Mouse (Mus musculus) cerebellum, adult 11-12 months (tissue): ENCODE data around the gene Bhmt.

ENCODE experiments used
- DNase-seq: peaks from one replicate; pipeline ENCODE4 v3.0.0; 2022

Gene Bhmt

DNA sequence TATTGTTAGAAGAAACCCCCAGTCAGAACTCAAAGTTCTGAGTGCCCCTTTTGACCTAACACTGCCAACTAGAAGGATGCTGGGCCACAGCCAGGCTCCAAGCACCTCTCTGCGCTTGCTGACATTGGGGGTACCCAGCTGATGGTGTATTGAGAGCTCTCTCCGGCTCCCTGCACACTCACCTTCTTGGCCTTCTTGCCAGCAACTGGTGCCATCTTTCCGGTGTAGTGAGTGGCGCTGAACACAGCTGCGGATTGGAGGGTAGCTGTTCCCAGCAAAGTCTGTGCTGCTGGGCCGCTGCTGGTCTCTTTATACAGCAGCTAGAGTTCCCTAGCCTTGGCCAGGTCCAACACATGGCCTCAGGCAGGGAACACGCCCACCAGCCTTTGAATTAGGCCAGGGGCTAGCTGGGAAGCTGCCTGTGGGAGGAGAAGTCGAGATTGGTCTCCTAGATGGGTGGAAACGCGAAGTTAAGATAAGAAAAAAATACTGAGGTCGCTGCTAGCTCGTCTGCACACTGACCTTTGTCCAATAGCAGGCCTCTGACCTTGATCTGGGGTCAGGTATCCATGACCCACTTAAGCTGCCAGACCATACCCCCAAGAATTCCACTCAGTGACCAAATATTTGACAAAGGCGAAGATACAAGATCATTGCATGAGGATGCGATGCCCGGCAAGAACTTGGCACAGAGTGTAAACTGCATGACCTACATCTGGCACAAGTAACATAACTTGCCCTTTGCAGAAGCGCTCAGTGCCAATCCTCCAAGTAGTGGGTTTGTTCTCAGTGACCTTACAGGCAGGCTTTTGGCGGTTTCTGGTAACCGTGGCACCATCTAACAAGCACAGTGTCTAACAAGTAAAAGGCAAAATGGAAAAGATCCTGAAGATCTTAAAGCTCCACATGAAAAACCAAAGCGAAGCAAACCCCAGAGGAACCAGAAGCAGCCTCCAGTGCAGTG lies at the start of gene Bhmt:
TSS of gene Bhmt (minus strand) at position 680 of the 964 bp plus-strand sequence.
- no peak for DNase-seq

DNA sequence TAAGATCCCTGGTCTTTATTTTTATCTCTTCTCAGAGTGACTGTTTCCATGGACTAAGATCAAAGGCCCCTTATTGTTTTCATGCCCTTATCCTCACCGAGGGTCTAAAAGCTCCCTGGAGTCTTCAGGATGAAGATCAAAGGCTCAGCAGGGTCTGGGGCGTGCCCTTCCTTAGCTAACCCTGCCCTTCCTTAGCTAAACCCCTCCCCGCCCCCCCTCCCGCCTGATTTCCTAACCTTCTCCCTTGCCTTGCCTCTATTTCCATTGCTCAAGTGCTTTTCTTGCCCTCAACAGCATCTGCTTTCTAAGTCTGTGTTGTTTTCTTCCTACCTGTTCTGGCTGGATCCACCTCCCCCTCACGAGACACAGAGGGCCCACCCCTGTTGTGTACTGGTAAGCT lies 49.6 kb upstream of the Bhmt start:
- no peak for DNase-seq

DNA sequence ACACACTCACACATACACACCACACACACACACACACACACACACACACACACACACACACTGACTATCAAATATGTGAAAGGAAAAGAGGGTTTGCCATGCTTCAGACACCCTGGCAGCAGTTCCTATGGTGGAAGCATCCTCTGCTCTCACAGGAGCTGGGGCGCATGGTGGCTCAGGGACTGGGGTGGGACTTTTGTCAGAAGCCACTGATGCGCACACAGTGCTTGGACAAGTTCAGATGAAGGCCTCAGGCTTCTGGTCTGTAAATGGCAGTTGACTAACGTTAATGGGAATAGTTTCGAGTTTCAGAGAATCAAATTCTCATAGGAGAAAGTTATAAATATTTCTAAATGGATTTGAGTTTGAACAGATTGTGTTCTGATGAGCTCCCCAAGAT lies 47.5 kb upstream of the Bhmt start:
- DNase-seq, result no peak

DNA sequence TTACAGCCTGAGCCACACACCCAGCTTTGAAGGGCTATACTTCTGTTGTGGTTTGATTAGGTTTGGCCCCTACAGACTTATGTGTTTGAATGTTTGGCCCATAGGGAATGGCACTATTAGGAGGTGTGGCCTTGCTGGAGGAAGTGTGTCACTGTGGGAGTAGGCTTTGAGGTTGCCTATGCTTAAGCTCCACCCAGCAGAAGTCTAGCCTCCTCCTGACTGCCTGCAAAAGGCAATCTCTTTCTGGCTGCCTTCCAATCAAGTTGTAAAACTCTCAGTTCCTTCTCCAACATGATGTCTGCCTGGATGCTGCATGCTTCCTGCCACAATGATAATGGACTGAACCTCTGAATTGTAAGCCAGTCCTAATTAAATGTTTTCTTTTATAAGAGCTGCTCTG lies 45.6 kb upstream of the Bhmt start:
- no peak for DNase-seq

DNA sequence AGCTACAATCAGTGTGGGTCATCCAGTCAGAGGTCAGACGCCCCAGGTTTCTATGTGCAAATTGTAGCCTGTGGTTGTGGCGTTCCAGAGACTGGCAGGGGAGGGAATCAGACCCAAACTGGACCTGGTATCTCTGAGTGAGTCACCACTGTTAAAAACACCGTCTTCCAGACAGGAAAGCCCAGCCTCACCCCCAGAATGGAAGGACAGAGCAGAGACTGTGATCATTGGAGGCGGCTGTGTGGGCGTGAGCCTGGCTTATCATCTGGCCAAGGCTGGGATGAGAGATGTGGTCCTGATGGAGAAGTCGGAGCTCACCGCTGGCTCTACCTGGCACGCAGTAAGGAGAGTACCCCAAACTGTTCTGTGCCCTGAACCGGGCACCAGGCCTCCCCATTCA lies 39.1 kb upstream of the Bhmt start:
- no peak for DNase-seq

DNA sequence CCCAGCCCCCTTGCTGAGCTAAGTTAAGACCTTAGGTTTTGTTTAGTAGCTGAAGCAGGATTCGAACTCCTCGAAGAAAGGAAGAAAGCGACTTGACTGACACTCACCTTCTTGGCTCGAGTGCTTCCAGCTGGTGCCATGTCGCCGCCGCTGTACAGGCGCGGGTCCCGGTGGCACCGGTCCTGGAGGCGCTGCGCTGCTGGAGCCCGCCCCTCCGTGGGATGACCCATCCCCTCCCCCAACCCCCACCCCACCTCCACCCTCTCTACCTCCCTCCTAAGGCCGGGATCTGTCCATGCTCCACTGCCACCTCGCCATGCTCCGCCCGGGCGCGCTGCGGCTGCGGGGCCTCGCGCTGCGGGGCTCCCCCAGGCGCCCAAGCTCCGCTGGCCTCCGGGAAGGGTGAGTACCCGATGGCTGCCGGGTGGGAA lies 36.4 kb upstream of the Bhmt start, which contains the start of the genes Bhmt2 and Dmgdh:
TSS of gene Bhmt2 (minus strand) at position 172 of the 431 bp plus-strand sequence.
TSS of gene Dmgdh (plus strand) at position 303 of the 431 bp plus-strand sequence.
- no peak for DNase-seq

DNA sequence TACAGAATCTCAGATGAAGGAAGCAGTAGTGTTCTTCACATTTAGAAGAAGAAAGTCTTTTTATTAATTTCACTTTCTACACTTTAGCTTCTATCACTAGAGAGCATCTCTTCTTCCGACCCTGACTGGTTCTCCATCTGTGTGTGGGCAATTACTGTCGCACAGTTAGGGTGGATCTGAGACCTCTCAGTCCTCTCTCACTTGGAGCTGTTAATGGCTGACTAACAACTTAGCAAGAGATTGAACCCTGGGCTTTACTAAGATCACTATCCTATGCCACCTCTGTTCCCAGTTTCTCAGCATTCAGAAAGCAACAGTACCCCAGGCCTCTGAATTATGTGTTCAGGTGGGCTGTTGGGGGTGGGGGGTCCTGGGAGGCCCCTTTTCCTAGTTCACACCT lies 35.5 kb upstream of the Bhmt start:
- DNase-seq, result no peak

DNA sequence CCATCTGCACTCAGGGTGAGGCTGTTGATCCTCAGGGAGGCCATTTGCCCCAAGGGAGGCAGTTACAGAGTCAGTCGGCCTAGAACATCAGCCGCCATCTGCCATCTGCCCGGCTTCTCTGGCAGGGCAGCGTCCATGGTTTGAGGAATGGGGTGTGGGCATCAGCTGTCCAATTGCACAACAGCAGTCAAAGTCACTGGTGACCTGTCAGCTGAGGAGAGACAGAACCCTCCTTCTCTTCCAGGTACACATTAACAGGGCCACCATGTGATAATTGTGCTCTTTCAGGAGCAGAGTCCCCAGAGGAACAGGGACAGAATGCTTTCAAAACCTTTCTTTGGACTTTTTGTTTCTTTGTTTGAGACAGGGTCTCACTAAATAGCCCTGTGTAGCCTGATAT lies 34.6 kb upstream of the Bhmt start:
- no peak for DNase-seq

DNA sequence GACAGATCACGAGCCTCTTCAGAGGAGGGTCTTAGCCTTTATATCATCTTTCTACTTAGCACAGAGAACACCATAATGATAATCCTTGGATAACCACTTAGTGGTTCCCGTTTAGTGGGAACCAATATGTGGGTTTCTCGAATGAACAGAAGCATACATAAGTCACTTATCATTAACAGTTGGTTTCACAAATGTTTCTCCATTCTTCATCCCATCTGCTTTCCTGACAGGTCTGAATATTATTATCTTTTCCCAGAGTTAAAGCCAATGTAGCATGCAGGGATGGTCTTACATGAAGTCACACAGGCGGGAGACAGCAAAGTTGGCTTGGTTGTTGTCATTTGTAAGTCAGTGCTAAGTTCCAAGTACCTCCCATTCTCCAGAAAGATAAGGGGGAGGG lies 29.8 kb upstream of the Bhmt start:
- no peak for DNase-seq

DNA sequence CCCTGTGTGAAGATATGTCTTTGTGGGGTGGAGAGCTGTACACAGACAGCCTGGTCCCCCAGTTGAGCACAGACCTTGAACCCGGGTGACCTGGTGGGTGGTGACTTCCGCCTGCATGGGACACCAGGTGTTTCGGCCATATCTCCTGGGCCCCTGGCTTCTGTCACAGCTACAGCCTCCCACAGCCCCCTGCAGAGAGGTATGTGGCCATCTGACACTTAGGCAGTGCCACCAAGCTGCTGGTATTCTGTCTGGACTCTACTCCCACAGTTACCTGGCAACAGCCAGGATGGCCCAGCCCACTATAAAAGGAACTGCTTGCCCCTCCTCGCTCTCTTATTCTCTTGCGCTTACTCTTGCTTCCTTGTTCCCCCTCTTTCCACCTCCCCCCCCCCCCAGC lies 20.2 kb upstream of the Bhmt start:
- DNase-seq, result peak; percentile 45

DNA sequence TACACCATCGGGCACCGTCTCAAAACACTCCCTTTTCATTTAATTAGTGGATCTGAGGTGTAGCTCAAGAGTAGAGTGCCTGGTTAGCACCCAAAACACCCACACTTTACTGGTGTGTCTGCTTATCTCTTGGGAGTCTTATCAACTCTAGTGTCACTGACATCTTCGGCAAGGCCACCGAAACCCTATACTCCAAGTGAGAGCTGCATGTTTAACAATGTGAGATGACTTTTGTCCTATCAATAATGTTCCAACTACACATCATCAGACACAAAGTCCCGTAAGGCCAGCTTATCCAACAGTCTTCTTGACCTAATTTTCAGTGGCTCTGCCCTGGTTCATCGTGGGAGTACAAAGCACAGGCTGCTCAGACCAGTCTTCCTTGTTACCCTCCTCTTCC lies 15.6 kb upstream of the Bhmt start:
- no peak for DNase-seq

DNA sequence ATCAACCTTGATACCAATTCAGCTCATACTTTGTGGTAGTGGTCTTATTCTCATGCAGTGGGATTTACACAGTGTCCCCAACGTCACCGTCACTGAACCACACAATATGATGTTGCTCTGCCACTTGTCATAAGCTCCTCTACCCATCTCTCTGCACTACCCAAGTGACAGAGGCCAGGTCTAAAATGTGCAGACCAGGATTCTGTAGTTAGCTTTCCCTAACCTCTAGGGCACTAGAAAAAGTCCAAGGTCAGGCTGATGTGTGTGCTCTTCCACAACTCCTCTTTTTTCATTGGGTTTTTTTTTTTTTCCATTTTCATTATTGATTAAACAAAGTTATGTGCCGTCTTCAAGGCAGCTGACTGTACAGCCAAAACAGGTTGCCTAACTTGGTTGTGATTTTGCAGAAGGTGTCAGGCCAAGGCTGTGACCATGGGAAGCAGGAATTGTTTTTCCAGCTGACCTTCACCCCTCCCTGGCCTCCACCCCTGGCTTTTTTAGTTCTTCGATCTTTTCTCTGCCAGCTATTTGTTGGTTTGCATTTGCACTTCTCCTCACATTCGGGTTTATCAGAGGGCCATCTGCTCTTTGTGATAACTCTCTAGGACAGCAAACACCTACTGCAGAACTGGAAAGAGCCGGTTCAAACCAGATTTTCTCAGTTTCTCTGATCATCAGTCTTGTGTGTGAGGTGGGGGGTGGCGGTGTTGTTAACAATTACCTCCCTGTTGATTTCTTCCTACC lies 10.8 kb upstream of the Bhmt start:
- no peak for DNase-seq

DNA sequence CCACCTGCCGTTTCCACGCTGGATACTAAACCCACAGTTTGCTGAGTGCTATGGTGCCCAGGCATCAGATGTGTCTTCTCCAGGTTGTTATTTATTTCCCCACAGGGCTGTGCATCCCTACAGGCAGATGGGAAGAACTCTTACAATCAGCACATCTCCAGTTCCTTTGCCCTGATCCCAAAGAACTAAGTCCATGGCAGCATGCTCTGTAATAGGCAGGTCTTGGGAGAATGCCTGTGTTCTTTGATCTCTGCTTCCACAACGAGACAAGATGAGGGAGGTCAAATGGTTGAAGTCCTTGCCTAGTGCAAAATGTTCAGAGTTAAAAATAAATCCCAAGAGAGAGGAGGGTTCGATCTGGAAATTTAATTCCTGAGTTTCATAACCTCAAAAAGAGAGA lies 1.9 kb upstream of the Bhmt start:
- DNase-seq, result no peak

DNA sequence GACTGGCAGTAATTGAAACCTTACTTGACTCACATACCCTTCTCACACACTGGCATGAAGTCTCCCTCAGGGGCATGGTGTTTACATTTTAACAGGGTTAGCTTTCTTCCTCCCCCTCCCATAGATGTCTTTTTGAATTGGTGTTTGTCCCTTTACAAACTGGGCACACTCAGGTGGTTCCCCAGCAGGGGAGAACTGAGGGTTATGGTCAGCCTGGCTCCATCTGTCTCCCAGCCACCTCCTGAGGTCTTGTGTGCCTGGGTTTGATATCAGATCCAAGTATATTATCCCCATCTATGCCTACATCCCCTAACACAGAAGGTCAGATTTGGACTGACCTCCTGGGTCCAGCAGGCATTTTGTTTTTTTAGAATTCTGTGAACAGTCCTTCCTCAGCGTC lies 1.2 kb downstream of the Bhmt start:
- peak; percentile 52 for DNase-seq

DNA sequence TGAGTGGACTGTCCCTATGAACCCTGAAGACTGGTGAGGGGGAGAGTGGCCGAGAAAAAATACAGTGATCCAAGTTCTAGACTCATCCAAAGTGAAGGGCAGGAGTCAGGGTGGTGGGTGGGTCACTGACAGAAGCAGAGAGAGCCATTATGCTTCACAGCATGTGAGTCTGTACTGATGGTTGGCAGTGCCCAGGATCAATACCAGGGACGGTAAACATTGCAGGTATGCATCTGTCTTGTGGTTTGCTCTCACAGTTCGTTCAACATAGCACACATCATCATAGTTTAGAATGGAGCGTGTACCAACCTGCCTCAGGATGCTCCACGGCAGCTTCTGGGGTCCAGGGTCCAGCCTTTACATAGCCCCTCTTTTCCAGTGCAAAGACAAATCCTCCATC lies 4.8 kb downstream of the Bhmt start:
- DNase-seq, result no peak

DNA sequence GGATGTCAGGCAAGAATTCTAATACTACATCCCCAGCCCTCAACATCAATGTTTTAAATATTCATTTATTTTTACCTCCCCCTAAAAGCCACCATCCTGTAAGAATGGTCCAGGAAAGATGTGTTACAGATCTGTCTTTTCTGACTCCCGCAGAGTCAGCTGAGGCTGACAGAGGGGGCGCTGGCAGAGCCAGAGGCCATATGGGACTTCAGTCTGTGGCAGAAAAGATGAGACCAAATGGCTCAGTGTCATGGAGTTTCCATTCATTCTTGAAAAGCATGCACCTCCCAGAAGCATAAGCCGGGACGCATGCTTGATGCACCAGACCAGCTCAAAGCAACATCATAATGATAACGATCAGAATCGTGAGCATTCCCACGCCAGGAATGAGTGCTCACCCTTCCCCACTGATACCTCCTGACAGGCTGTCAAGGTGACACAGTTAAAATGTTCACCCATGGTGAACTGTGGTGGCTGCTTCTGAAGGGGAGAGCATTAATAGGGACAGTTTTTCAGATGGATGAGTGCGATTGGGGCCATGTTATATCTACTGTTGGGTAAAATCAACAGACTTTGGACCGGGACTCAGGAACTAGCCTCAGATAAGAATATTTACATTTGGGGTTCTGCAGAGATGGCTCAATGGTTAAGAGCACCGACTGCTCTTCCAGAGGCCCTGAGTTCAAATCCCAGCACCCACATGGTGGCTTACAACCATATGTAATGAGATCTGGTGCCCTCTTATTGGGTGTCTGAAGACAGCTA lies 6.6 kb downstream of the Bhmt start:
- DNase-seq, result peak; percentile 38

DNA sequence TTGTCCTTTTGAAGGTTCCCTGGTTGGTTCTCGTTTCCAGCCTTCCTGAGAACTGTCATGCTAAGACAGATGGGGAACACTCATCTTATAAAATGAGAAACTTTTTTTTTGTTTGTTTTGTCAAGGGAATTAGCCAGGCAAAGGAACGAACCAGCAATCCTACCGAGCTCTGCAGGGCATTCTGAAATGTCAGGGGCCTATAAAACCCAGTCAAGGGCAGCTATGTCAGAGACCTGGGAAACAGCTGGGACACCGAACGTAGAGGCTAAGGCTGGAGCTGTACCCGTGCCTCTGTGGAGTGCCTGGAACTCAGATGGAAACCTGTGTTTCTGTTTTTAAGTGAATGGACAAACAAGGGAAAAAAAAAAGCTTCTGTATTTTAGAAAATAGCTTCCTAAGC lies 8.9 kb downstream of the Bhmt start:
- no peak for DNase-seq

DNA sequence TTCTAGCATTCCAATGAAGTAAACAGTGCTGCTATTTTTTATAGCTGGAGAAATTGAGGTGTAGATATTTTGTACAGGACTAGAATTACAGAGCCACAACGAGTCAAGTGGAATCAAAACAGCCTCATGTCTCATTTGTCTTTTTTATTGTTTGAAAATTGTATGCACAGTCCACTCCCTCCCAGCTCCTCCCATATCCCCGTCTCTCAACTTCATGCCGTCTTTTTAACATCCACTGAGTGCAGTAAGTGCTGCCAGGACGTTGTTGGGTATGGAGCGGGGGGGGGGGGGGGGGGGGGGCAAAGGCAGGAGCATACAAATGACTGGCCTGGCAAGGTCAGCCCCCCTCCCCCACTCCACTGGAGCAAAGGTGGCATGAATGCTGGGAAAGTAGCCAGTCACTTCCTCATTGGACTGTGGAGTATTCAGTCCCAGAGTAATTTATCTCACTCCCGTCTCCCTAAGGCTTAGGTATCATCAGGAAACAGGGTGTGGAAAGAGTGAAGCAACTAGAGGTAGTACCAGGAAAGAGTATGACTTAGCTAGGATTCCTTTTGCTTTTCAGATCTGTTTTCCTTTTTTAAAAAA lies 23.3 kb downstream of the Bhmt start:
- no peak for DNase-seq

DNA sequence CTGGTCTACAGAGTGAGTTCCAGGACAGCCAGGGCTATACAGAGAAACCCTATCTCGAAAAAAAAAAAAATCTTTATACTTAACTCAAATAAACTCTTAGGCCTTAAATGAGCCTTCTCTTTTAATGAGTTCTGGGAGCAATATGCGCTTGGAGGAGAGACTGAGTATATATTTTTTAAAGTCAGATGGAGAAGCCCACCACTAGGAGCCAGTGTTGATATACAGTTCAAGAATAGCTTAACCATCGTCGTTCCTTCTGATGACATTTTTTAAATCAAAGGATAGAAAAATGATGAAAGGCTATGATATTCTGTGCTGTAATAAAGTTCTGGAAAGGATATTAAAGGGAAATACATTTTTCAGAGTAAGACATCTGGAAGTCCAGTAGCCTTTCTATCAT lies 24.0 kb downstream of the Bhmt start:
- no peak for DNase-seq

DNA sequence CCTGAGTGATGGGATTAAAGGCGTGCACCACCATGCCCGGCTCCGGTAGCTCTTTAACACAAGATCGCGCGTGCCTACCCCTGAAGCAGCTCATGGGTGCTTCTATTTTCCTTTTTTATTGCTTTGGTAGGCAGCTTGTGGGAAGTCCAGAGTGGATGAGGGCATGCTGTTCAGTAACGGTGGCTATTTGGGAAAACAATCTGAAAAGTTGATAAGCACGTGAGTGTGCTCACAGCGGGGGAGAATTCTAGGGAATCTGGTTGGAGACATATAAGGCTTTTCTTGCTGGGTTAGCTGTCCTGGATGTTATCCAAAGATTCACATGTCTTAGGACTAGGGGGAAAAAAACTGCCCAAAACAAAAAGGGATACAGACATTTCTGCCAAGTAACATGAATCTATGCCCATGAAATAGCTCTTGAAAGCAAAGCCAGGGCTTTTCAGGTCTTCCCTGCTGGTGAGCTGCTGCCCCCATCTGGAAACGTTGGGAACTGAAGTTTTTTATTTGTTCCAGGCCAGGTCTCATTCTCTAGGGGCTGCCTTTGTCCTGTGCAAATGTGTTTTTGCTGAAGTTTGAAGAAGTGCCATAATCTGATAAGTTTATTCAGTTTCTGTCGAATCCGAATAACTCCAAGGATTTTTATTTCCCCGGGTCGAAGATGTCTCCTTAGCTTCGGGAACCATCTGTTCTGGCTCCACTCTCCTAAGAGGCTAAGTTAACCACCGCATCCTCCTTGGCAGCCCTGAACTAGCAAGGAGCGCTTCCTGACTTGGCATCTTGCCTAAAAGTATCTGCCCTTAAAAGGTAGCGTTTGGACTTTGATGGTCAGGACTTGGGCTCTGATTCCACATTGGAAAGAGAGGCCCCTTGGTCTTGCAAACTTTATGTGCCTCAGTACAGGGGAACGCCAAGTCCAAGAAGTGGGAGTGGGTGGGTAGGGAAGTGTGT lies 24.8 kb downstream of the Bhmt start:
- peak; percentile 62 for DNase-seq

DNA sequence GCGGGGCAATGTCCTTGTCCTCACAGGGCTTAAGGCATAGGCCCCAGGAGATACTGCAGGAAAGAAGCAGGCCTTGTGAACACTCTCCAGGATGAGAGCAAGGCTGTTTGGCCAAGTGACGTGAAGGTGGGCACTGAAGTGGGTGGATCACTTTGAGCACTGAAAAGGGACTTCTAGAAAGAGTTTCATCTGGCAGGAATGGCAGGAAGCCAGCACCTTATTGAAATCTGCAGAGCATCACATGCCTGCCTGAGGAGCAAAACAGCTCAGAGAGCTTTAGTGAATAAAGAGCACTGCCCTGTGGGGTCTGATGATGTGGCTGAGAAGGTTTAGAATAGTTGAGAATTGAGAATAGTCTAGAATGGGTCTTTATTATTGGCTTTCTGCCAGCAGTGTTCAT lies 29.3 kb downstream of the Bhmt start:
- DNase-seq, result no peak

DNA sequence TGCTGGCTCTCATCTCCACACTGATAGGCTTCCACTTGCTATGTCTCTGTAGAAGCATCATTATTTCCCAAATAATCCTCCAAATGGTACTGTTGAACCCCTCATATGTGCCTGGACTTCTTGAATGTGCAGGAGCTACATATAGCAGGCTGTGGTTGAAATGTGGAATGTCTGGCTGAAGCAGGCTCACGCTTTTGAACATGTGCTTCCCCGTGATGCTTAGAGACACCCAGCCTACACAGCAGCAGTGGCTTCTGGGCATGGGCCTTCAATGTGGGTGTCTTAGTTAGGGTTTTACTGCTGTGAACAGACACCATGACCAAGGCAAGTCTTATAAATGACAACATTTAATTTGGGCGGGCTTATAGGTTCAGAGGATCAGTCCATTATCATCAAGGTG lies 30.1 kb downstream of the Bhmt start:
- DNase-seq, result no peak
